Mouse (Mus musculus) bone marrow, adult 2 months (tissue): ENCODE data around the gene Klhl40.

Experiments
- CTCF ChIP-seq: fragments of 200-500 bp; IDR thresholded peaks from 2 replicates; pipeline ENCODE4 v1.5.1; 2011; ENCODE audit warnings: low read length, control low read depth; ENCODE audit not compliant: control insufficient read depth, insufficient read depth
- POLR2A ChIP-seq: fragments of 200-500 bp; IDR thresholded peaks from 2 replicates; pipeline ENCODE4 v1.6.1; 2011; ENCODE audit warnings: low read depth, mild to moderate bottlenecking, control low read depth, low read length, borderline replicate concordance; ENCODE audit not compliant: control insufficient read depth

DNA sequence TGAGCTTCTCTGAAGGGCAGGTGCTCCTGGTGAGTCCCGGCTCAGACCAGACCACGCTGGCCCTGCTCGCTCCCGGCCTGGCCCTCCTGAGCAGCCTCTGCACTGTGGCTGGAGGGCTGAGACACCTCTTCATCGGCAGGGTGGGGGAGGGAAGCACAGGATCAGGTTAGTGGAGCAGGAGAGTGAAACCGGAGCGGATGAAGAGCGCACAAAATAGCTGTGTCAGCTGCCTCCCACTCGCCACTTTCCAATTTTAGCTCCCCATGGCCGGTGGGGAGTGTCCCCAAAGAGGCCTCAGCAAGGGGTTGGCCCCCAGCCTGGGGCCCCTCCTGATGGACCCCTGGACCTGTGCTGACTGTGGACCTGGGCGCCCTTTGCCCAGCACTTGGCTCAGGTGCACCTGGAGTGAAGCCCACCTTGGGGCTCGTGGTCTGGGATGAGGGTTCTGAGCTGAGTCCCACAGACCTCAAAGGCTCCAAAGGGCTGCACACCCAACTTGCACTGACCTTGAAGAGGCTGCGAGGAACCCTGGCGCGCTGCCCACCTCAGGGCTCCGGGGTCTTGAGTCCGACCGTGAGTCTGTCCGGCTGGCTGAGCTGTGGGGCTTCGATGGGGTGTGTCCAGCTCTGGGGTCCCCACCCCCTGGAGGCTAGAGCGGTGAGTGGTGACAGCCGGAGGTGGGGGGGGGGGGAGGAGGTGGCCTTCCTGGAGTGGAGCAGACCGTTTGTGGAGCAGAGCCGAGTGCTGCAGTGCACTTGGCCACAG is 14.5 kb downstream of the Klhl40 start, which contains the start of gene Hhatl:
- TF ChIP-seq CTCF (no peak), POLR2A (no peak)
